Mouse (Mus musculus) CH12.LX (cell line): ENCODE data around the gene Iqgap1. TPM values are rescaled to one million over a fixed set of nuclear protein-coding genes. Genes with fewer than 3 reads are reported as not detected.

Experiments
- DNase-seq: peaks from one replicate; pipeline ENCODE4 v3.0.0-alpha.2; 2013; ENCODE audit errors: extremely low read depth
- H3K27ac ChIP-seq: 2 replicates; pipeline ENCODE4 v1.5.1; 2012; ENCODE audit warnings: low read depth, mild to moderate bottlenecking, control low read depth, moderate library complexity; ENCODE audit not compliant: insufficient read depth
- H3K27me3 ChIP-seq: replicated peaks from 2 replicates; pipeline ENCODE3; 2012; ENCODE audit warnings: inconsistent platforms
- H3K36me3 ChIP-seq, 2 experiments: replicated peaks in 1 of 2; 2 replicates each; pipeline versions ENCODE3 to v1.6.1; 2012; ENCODE audit warnings: inconsistent platforms in 1 of 2, low read length in 1 of 2, mild to moderate bottlenecking in 1 of 2, mixed read lengths in 1 of 2, moderate library complexity in 1 of 2; ENCODE audit not compliant: control insufficient read depth in 1 of 2, insufficient read depth in 1 of 2
- H3K4me1 ChIP-seq, 2 experiments: 2 replicates each; pipeline ENCODE4 v1.6.1; 2012; ENCODE audit warnings: inconsistent platforms in 1 of 2, moderate library complexity in 1 of 2; ENCODE audit not compliant: insufficient read depth in 2 of 2, control insufficient read depth in 1 of 2
- H3K4me2 ChIP-seq: 2 replicates; pipeline ENCODE4 v1.6.1; 2012; ENCODE audit warnings: low read depth, mild to moderate bottlenecking, control low read depth; ENCODE audit not compliant: poor library complexity, insufficient read depth, severe bottlenecking
- H3K4me3 ChIP-seq, 3 experiments: fragments of 150-350 bp in 1 of 3; sonication (generic) in 1 of 3; replicated peaks in 1 of 3; 2 replicates each; pipeline versions ENCODE3 to v1.5.1; 2011 to 2012; ENCODE audit warnings: low read depth in 2 of 3, low read length in 2 of 3, mild to moderate bottlenecking in 2 of 3, moderate library complexity in 2 of 3, control low read depth in 1 of 3, improper control_type of control experiment in 1 of 3, inconsistent platforms in 1 of 3, mixed read lengths in 1 of 3; ENCODE audit not compliant: poor library complexity in 1 of 3
- H3K79me2 ChIP-seq: replicated peaks from 2 replicates; pipeline ENCODE4 v1.6.1; 2012; ENCODE audit warnings: mild to moderate bottlenecking, moderate library complexity; ENCODE audit not compliant: control insufficient read depth, poor library complexity, insufficient read depth, severe bottlenecking; ENCODE audit errors: extremely low read depth
- H3K9ac ChIP-seq: 2 replicates; pipeline ENCODE4 v1.6.1; 2012; ENCODE audit warnings: low read depth, mild to moderate bottlenecking, control low read depth, moderate library complexity; ENCODE audit not compliant: insufficient read depth
- H3K9me3 ChIP-seq: replicated peaks from 2 replicates; pipeline ENCODE3; 2012; ENCODE audit warnings: low read length, inconsistent platforms, mixed read lengths
- BHLHE40 ChIP-seq: IDR thresholded peaks from 2 replicates; pipeline ENCODE4 v1.6.1; 2011; ENCODE audit warnings: mild to moderate bottlenecking, low read depth, low read length, improper control_type of control experiment
- CHD1 ChIP-seq: IDR thresholded peaks from 2 replicates; pipeline ENCODE4 v1.6.1; 2012; ENCODE audit warnings: low read depth, low read length, improper control_type of control experiment, inconsistent platforms
- CTCF ChIP-seq, 2 experiments: IDR thresholded peaks in 1 of 2; conservative IDR thresholded peaks in 1 of 2; 2 replicates each; pipeline ENCODE4 v1.5.1; 2011 to 2012; ENCODE audit warnings: low read depth in 2 of 2, low read length in 2 of 2, improper control_type of control experiment in 1 of 2, inconsistent platforms in 1 of 2, mild to moderate bottlenecking in 1 of 2, moderate library complexity in 1 of 2
- E2F4 ChIP-seq: IDR thresholded peaks from 2 replicates; pipeline ENCODE4 v1.6.1; 2011; ENCODE audit warnings: low read depth, low read length, improper control_type of control experiment; ENCODE audit not compliant: insufficient replicate concordance
- ELF1 ChIP-seq: IDR thresholded peaks from 2 replicates; pipeline ENCODE4 v1.6.1; 2014; ENCODE audit warnings: low read depth, mild to moderate bottlenecking, inconsistent platforms, low read length, improper control_type of control experiment
- GABPA ChIP-seq: IDR thresholded peaks from 2 replicates; pipeline ENCODE4 v1.6.1; 2012; ENCODE audit warnings: low read depth, low read length, improper control_type of control experiment, inconsistent platforms; ENCODE audit not compliant: insufficient replicate concordance
- KAT2A ChIP-seq: IDR thresholded peaks from 2 replicates; pipeline ENCODE4 v1.6.1; 2012; ENCODE audit warnings: low read length, improper control_type of control experiment, inconsistent platforms; ENCODE audit not compliant: insufficient replicate concordance
- MAX ChIP-seq: IDR thresholded peaks from 2 replicates; pipeline ENCODE4 v1.6.1; 2011; ENCODE audit warnings: low read length, improper control_type of control experiment
- MAZ ChIP-seq: IDR thresholded peaks from 2 replicates; pipeline ENCODE4 v1.6.1; 2012; ENCODE audit warnings: low read depth, mild to moderate bottlenecking, inconsistent platforms, low read length, improper control_type of control experiment, moderate library complexity
- NELFE ChIP-seq: IDR thresholded peaks from 2 replicates; pipeline ENCODE4 v1.6.1; 2011; ENCODE audit warnings: low read depth, low read length, improper control_type of control experiment
- NRF1 ChIP-seq: IDR thresholded peaks from 2 replicates; pipeline ENCODE4 v1.6.1; 2014; ENCODE audit warnings: low read depth, mild to moderate bottlenecking, inconsistent platforms, low read length, improper control_type of control experiment, moderate library complexity
- PAX5 ChIP-seq: IDR thresholded peaks from 2 replicates; pipeline ENCODE4 v1.6.1; 2012; ENCODE audit warnings: low read length, inconsistent platforms, mixed read lengths
- RAD21 ChIP-seq: IDR thresholded peaks from 2 replicates; pipeline ENCODE4 v1.6.1; 2011; ENCODE audit warnings: low read depth, mild to moderate bottlenecking, low read length, improper control_type of control experiment, moderate library complexity
- RCOR1 ChIP-seq: conservative IDR thresholded peaks from 2 replicates; pipeline ENCODE4 v1.6.1; 2012; ENCODE audit warnings: low read depth, mild to moderate bottlenecking, inconsistent platforms, low read length, improper control_type of control experiment
- SMC3 ChIP-seq: IDR thresholded peaks from 2 replicates; pipeline ENCODE4 v1.6.1; 2011; ENCODE audit warnings: low read depth, low read length, improper control_type of control experiment
- UBTF ChIP-seq: IDR thresholded peaks from 2 replicates; pipeline ENCODE4 v1.6.1; 2012; ENCODE audit warnings: low read depth, mild to moderate bottlenecking, inconsistent platforms, low read length, improper control_type of control experiment, moderate library complexity
- USF1 ChIP-seq: IDR thresholded peaks from 2 replicates; pipeline ENCODE4 v1.6.1; 2014; ENCODE audit warnings: low read depth, mild to moderate bottlenecking, inconsistent platforms, low read length, improper control_type of control experiment
- ZMIZ1 ChIP-seq: IDR thresholded peaks from 2 replicates; pipeline ENCODE4 v1.6.1; 2012; ENCODE audit warnings: low read depth, mild to moderate bottlenecking, inconsistent platforms, low read length, improper control_type of control experiment
- ZNF384 ChIP-seq: IDR thresholded peaks from 2 replicates; pipeline ENCODE4 v1.6.1; 2012; ENCODE audit warnings: low read depth, low read length, improper control_type of control experiment, inconsistent platforms
- dilution Hi-C: fragments of 300-500 bp; cut with MboI; formaldehyde crosslinking; loops from 2 replicates; pipeline ENCODE4 v1.14.3; 2020; ENCODE audit warnings: low sequenced_read_pairs; ENCODE audit not compliant: extremely low pct_unique_long_range_greater_than_20kb, extremely low pct_ligation_motif_present
- in situ Hi-C: fragments of 300-500 bp; cut with MboI; formaldehyde crosslinking; loops from 3 replicates; pipeline ENCODE4 v1.14.3; 2019; ENCODE audit warnings: low sequenced_read_pairs, low pct_ligation_motif_present, low pct_unique_long_range_greater_than_20kb, mixed read lengths
- polyA plus RNA-seq: library from polyadenylated mRNA; unstranded; fragments of >175 nt; gene quantifications from 2 replicates; pipeline ENCODE4 v1.2.1, GENCODE M21; 2012; ENCODE audit warnings: low read depth; ENCODE audit not compliant: insufficient read length
- total RNA-seq, 2 experiments: library from RNA; depleted of rRNA; stranded (reverse); fragments of 300-350 nt in 1 of 2; fragments of >200 nt in 1 of 2; gene quantifications; 2 replicates each; pipeline ENCODE4 v1.2.3; 2012 to 2014

Gene Iqgap1
- total and polyA plus RNA-seq, 3 experiments: 49.6 to 126 (median 77.0) TPM

- no peak overlapping the region for H3K27ac ChIP-seq
- H3K79me2 ChIP-seq: no peaks in the 10 kb centered on the region
- no peaks in the 10 kb centered on the region for H3K9me3 ChIP-seq
- in situ Hi-C loops: no loop called here
- H3K4me1 ChIP-seq: peaks cover 2 to 27% of the 10 kb centered on the region in 2 experiments; a peak in 2 of 4 replicates
- H3K27me3 ChIP-seq: no peaks in the 10 kb centered on the region
- no peak overlapping the region for H3K4me3 ChIP-seq
- DNase-seq: no peak
- H3K36me3 ChIP-seq: peaks cover 2 to 49% of the 10 kb centered on the region in 2 experiments
- no peak overlapping the region for H3K9ac ChIP-seq
- TF ChIP-seq MAZ (no peak), RCOR1 (no peak), GABPA (no peak), USF1 (no peak), NELFE (no peak), SMC3 (no peak), CHD1 (no peak), ZNF384 (no peak), ZMIZ1 (no peak), CTCF (conservative IDR thresholded peaks at IDR 0.05 in 1 of 2, IDR thresholded peaks at IDR 0.05 in 1 of 2; ENCODE audit: low read depth in 2 of 2, low read length in 2 of 2) (no peak), MAX (no peak), BHLHE40 (no peak), ELF1 (no peak), PAX5 (no peak), NRF1 (no peak), E2F4 (no peak), KAT2A (no peak), UBTF (no peak)
- TF ChIP-seq, all 38 proteins: peak for 0
- no peak overlapping the region for H3K4me2 ChIP-seq
- dilution Hi-C loops: no loop called here
Measured at GRCm38 (mm10) chr7:80865521-80865920, 39.7 kb upstream of the Iqgap1 start.

- Histone ChIP-seq H3K9me3 (no peaks in the 10 kb centered on the region), H3K4me1 (peaks cover 2 to 32% of the 10 kb centered on the region in 2 experiments; a peak in 3 of 4 replicates), H3K4me3 (no peak overlapping the region), H3K79me2 (no peaks in the 10 kb centered on the region), H3K27me3 (no peaks in the 10 kb centered on the region), H3K27ac (no peak overlapping the region), H3K36me3 (peaks cover 2 to 45% of the 10 kb centered on the region in 2 experiments), H3K4me2 (no peak overlapping the region), H3K9ac (no peak overlapping the region)
- DNase-seq: no peak
- in situ Hi-C loops (no loop called here), dilution Hi-C loops (no loop called here)
- TF ChIP-seq PAX5 (no peak), RAD21 (no peak)
Measured at GRCm38 (mm10) chr7:80864831-80865230, 39.1 kb upstream of the Iqgap1 start.
